Mouse (Mus musculus) C2C12 (cell line): Measurements from ENCODE around the gene Jak1.

Source experiments
- CTCF ChIP-seq: IDR thresholded peaks from one replicate; pipeline ENCODE4 v1.5.1; 2011; ENCODE audit not compliant: control insufficient read depth, insufficient read depth, insufficient read length
- MAX ChIP-seq: IDR thresholded peaks from one replicate; pipeline ENCODE4 v1.6.1; 2011; ENCODE audit warnings: mild to moderate bottlenecking, control low read depth
- MYOD1 ChIP-seq: IDR thresholded peaks from one replicate; pipeline ENCODE4 v1.6.1; 2011; ENCODE audit warnings: low read depth; ENCODE audit not compliant: control insufficient read depth, insufficient read length
- MYOG ChIP-seq: IDR thresholded peaks from one replicate; pipeline ENCODE4 v1.6.1; 2011; ENCODE audit not compliant: control insufficient read depth, insufficient read length; ENCODE audit errors: extremely low read depth
- USF1 ChIP-seq: IDR thresholded peaks from one replicate; pipeline ENCODE4 v1.6.1; 2011; ENCODE audit warnings: low read depth, mild to moderate bottlenecking, control low read depth, moderate library complexity

DNA sequence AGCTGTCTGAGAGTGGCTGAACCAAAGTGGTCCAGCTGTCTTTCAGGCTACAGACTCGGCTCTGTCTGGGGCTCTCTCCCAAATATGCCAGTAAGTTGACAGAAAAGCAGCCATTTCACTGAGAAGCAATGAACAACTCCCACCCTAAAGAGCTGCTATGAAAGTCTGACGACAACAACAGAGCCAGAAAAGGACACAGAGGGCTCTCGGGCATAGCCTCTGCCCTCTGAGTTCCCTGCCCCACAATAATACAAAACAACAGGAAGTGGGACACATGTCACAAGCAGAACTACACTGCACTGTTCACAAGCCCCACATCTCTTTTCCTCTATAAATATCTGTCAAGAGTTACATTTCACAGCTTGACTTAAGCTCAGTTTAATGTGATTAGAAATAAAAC lies 79.9 kb downstream of the Jak1 start:
- TF ChIP-seq CTCF (no peak), USF1 (no peak), MYOG (no peak), MAX (no peak), MYOD1 (no peak)
